Mouse (Mus musculus) neural tube, embryonic 14.5 days (tissue): ENCODE results near the gene Rhoj. TPM values are rescaled to one million over a fixed set of nuclear protein-coding genes. Genes with fewer than 3 reads are reported as not detected.

Experiments
- polyA plus RNA-seq: library from polyadenylated mRNA; unstranded; fragments of >200 nt; fragmentation: Nextera tagmentation; extraction: Ambion mirVana; gene quantifications from 2 replicates; pipeline ENCODE4 v1.2.1, GENCODE M21; 2014

Gene Rhoj
- polyA plus RNA-seq, 1 experiment from 2014 or later: 9.1 TPM

Other genes starting within 250 kb of the Rhoj start
- gene Kcnh5, start 131.0 kb upstream of the Rhoj start, polyA plus RNA-seq: 4.4 and 6.3 TPM in 2 replicates
- gene Gphb5, start 108.5 kb downstream of the Rhoj start, polyA plus RNA-seq: not detected in 2 replicates